In the genomic region with DNA sequence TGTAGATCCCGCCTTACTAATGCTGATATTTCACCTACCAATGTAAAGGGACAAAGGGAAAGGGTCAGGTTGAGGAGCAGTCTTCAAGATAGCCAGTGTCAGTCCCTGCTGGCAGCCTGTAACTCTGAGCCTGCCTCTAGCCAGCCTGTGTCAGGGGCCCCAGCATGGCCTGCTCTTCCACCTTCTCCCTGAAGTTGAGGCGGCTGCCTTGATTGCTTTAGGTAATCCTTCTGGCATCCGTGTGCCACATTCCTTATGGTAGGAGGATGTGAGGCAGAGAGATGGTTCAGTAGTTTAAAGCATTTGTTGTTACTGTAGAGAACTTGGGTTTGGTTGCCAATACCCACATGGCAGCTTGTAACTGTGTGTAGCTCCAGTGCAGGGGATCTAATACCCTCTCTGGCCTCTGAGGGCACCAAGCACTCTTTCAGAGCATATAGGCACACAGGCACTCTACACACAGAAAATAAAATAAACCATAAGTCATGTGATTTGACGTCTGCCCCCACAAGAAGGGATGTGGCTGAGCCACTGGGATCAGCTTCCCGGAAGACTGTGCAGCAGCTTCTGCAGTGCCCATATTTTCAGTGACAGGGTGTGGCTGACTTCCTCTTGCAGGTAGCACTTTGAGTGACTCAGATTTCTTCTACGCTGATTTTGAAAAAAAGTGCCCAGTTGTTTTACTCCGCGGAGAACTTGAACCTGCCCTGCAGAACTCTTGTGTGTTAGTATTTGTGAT, we compare ENCODE assay signal across 15 mouse cellular contexts.
DNase-seq lines count a peak whose midpoint lies in the region; ATAC-seq lines count a peak whose summit lies in the region.
"Had no signal": no experiment of that assay in that cellular context is flagged by ENCODE, and none has a peak within 500 bp of the region (broad histone marks: within the 10 kb centered on the region; RNA-seq: fewer than 3 reads in every experiment).

No protein-coding gene starts in this region.

- ATAC-seq in frontal cortex, adult (ENCODE audit: low TSS enrichment) = 0 out of 2 replicates have a peak, but pooled peaks have one; percentile 17
- no peak for ATAC-seq in cerebellum, adult (ENCODE audit: insufficient number of reproducible peaks, low FRiP score, low TSS enrichment)
- ATAC-seq: hindbrain, embryonic 16.5 days had no signal

- WGBS in large intestine, adult 2 months = 42% methylated on average over 8 of the region's 8 CpGs

- DNase-seq in frontal cortex, postnatal 10 days (ENCODE audit: low spot score in 2 of 2) = no peak
- peak; percentile 64 to 70 for DNase-seq in CD8-positive naive resting alpha-beta T cell, adult 2 months (ENCODE audit: low read depth in 2 of 2, low spot score in 2 of 2)
- DNase-seq in large intestine, adult 2 months (ENCODE audit: low read depth, low spot score) = peak; percentile 32
- peak; percentile 64 for DNase-seq in thymus, postnatal 14 days
- DNase-seq in cerebellum, adult 8-10 months = no peak
- DNase-seq in urinary bladder, adult 18-20 months (ENCODE audit: low spot score in 2 of 2) = no peak
- DNase-seq: adrenal gland, adult 2 months; cerebellum, adult 9-10 months; gastrocnemius, postnatal 25 days; heart, postnatal 14 days; lung, embryonic 14.5 days; right cerebral cortex, postnatal 14 days had no signal

Comparison
In these comparisons a context has a peak if more than half of its experiments do, and no peak if none do; other contexts are left out.
1. DNase-seq: peak in CD8-positive naive resting alpha-beta T cell, adult 2 months (2 of 2), large intestine, adult 2 months (single experiment) and thymus, postnatal 14 days (single experiment); none in frontal cortex, postnatal 10 days (0 of 2), cerebellum, adult 8-10 months (single experiment) and urinary bladder, adult 18-20 months (0 of 2).